In the genomic region with DNA sequence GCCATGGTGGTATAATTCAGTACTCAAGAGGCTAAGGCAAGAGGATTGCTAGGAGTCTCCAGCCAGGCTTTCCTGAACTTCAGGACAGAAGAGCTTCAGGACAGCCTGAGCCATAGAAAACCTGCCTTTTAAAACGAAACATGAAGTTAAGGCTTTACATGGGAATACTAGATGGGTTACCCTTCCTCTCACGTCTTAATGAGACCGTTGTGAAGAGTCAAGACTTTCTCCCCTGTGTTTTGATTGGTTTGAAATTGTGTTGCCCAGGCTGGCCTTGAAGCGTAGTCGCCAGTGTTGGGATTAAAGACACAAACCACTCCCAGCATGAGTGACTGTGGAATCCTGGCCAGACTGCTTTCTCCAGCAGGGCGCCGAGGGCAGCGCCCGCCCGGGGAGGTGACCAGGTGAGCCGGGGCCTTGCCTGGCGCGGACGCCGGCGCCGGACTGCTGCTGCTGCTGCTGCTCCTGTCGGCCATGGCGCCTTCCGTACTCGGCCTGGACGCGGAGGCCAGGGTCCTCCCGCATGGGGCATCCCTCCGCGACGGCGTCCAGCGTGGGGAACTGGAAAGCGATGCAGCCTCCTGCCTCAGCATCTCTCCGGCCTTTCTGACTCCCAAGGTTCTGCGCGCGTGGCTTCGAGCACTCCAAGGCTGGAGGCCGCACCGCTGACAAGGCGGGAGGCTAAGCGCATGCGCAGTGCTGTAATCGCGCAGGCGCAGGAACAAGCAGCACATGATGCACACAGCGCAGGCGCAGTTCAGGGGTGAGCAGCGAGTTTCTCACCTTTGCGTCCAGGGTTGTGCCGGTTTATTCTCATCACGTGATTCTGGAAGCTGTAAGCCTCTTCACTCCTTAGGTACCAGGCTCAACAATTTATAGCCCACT, we compare ENCODE assay signal across 1 mouse cellular context.
TF ChIP-seq lines count a peak whose summit lies in the region.

No protein-coding gene starts in this region.

TF ChIP-seq in CH12.LX, 34 proteins besides CTCF, POLR2A, EP300 and RAD21 (continued from another document):
- TF ChIP-seq HCFC1 (IDR thresholded peaks at IDR 0.05; ENCODE audit: low read depth, low read length), result no peak
- TF ChIP-seq CHD1 (IDR thresholded peaks at IDR 0.05; ENCODE audit: low read depth, low read length), result peak; percentile 50; the same call in 1 of the 2 replicates
- TF ChIP-seq TCF12 (IDR thresholded peaks at IDR 0.05; ENCODE audit: low read depth, low read length), result no peak
- TF ChIP-seq MAFK (IDR thresholded peaks at IDR 0.05; ENCODE audit: insufficient replicate concordance, low read length), result no peak
TF ChIP-seq in CH12.LX: peak in this region for 7.
